Mouse (Mus musculus): ENCODE measurements at regions not wholly inside any gene's neighbourhood (a gene's known extent, or its start where the extent isn't known, plus 50 kb on each side); places are given as distances from the start of the nearest gene placed in this dataset.

DNA sequence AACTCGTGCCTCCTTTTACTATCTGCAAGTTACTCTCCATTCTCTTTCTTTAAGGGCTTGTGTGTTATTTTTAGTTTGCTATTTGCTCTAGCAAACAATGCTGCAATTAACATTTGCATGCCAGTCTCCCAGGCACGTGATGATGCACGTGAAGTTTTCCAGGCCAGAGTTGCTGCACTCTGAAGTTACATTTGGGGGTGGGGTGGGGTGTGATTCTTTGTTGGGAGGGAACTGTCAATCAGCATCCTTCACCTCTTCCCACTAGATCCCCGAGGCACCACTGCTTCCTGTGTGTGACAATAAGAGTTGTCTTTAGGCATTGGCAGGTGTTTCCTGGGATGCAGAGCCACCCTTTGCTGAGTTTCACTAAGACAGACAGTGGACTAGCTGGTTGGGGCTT lies 90.6 kb upstream of the Mkln1 start:
- in situ Hi-C loops (cut with MboI; ENCODE audit: low pct_unique_long_range_greater_than_20kb in 1 of 2, low sequenced_read_pairs in 2 of 2, unreplicated experiment in 1 of 2) = no loop called here

DNA sequence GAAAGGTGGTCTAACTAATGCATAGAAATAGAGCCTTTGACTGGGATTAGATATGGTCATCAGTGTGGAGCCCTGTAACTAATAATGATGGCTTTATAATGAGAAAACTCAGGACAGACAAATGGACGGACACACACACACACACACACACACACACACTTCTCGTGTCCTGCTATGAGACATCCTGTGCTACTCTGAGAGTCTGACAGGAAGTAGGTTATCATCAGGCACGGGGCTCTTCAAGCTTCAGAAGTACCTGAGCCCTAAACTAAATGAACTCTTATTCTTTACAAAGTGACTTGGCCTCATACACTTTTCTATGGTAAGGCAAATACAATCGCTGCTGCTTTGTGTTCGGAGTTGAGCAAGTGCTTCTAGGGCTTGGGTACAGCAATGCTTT lies 87.9 kb upstream of the Mkln1 start:
- in situ Hi-C loops (cut with MboI; ENCODE audit: low pct_unique_long_range_greater_than_20kb in 1 of 2, low sequenced_read_pairs in 2 of 2, unreplicated experiment in 1 of 2) = no loop called here

DNA sequence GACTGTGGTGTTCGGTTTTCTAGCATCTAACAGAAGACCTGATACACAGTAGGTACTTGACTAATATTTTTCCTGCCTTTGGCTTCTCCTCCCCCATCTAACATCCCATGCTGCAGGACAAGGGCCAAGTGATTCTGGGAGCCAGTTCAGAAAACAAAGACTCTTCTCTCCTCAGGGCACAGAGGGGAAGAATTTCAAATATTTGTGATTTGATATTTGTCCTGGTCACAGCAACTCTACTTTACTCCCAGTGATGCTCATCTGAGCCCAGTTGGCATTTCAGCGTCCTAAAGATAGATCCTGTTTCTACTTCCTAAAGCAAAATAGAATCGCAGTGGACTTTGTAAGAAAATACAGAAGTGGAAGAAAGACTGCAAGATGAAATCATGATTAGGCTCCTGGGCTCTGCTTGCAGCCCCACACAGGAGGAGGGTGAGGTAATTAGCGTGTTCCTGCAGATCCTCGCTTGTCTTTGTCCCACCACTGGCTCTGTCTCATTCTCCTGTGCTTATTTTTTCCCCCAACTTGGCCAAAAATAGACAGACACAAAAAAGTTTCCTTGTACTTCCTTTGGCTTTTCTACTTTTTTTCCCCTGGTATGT lies 84.6 kb upstream of the Mkln1 start:
- in situ Hi-C loops (cut with MboI; ENCODE audit: low pct_unique_long_range_greater_than_20kb in 1 of 2, low sequenced_read_pairs in 2 of 2, unreplicated experiment in 1 of 2) = no loop called here

GRCm38 (mm10) chr6:31317741-31318225 lies 80.8 kb upstream of the Mkln1 start:
- in situ Hi-C loops (cut with MboI; ENCODE audit: low pct_unique_long_range_greater_than_20kb in 1 of 2, low sequenced_read_pairs in 2 of 2, unreplicated experiment in 1 of 2) = no loop called here

DNA sequence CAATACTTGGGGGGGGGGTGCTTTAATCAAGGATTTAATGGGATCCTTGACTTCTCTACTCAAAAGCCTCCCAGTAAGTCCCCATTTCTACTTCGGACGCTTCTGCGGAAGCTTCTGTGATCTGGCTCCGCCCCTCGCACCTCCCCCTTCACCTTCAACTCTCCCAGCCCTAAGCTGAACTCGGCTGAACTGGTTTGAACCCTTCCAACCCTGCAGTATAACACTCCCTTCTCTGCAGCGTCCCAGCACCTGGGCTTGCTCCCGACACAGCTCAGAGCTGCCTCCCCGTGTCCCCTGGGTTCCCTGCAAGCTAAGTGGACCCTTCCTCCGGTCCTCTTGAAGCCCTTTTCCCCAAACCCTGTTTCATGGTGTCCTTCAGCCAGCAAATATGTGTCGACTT lies 80.0 kb upstream of the Mkln1 start:
- in situ Hi-C loops (cut with MboI; ENCODE audit: low pct_unique_long_range_greater_than_20kb in 1 of 2, low sequenced_read_pairs in 2 of 2, unreplicated experiment in 1 of 2) = no loop called here

DNA sequence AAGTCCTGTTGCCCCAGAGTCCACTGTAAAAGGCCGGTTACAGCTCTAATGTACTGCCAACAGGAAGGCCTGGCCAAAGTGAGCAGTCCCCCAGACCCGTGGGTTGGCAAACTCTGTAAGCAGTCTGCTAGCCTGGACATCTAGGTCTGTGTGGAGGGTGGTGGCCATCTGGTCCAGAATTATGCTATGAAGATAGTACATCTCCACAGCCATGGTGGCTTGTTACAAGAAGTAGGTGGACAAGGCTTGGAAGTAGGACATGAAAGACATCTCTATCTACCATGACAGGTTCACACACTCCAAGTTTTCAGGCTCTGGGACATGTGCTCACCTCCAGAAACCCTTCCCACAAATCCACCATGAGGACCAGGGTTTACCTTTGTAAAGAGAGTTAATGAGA lies 79.1 kb upstream of the Mkln1 start:
- in situ Hi-C loops (cut with MboI; ENCODE audit: low pct_unique_long_range_greater_than_20kb in 1 of 2, low sequenced_read_pairs in 2 of 2, unreplicated experiment in 1 of 2) = no loop called here

DNA sequence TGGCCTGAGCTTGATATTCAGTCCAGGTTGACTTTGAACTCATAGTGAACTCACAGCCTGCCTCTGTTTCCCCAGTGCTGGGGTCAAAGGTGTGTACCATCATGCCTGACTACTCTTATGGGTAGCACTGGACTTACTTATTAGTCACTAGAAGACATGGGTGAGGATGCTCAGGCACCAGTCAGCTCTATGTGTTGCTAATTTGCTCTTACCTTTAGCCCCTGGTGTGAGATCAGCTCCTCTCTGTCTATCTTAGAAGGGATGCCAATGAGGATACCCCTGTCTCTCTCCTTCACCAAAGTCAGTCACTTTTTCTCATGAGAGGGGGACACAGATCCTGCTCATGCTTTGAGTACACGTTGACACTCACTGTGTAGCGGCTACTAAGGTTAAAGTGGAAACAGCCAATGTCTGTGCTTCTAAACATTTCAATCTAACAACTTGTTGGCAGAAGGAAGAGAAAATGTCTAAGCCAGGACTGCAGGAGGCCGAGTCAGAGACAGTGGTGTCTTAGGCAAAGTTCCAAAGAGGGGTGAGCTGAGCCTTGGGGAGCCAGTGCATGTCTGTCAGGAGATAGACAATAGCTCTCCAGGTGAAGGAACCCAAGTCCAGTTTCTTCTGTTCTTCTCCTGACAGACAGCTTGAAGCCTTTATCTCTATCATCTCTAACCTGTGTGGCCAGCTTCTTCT lies 78.2 kb upstream of the Mkln1 start:
- in situ Hi-C loops (cut with MboI; ENCODE audit: low pct_unique_long_range_greater_than_20kb in 1 of 2, low sequenced_read_pairs in 2 of 2, unreplicated experiment in 1 of 2) = no loop called here

GRCm38 (mm10) chr6:31321066-31321846 lies 77.3 kb upstream of the Mkln1 start:
- in situ Hi-C loops (cut with MboI; ENCODE audit: low pct_unique_long_range_greater_than_20kb in 1 of 2, low sequenced_read_pairs in 2 of 2, unreplicated experiment in 1 of 2) = no loop called here

GRCm38 (mm10) chr6:31321902-31322301 lies 76.6 kb upstream of the Mkln1 start:
- in situ Hi-C loops (cut with MboI; ENCODE audit: low pct_unique_long_range_greater_than_20kb in 1 of 2, low sequenced_read_pairs in 2 of 2, unreplicated experiment in 1 of 2) = no loop called here

DNA sequence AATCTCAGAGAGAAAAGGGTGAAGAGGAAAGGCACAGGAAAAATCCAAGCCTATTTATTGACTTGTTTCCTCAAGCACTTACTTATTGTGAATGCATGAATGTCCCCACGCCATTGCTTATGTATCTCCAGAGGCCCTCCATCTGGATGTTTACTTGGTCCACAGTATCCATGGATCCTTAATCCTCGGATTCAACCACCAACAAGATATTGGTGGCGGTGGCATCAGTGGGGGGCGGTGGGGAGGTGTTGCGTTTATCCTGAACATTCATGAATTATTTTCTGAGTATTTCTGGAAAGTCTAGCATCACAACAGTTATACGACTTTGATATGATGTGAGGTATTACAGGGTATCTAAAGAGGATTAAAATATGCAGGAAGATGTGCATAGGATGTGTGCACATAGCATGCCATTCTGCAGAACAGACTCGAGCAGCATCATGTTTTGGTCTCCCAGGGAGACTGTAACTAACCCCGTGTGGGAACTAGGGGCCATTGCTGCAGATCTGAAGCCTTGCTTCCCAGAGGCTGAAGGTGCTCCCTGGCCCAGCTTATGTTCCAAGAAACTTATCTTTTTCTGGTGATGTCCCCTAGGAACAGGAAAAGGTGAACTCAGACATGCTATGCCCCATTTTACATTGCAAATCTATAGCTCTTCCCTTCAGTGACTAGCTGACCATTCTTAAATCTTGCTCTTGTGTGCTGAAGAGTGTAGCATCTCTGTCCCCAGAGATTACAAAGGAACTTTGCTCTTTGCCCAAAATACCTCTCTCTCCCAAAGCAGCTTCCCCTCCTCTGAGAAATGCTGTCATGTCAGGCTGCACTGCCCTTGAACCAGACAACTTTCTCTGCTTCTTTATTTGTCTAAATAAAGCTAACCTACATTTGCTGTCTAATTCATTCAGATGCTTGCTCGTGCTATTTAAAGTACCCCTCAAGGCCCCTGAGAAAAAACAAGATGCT lies 75.0 kb upstream of the Mkln1 start:
- in situ Hi-C loops (cut with MboI; ENCODE audit: low pct_unique_long_range_greater_than_20kb in 1 of 2, low sequenced_read_pairs in 2 of 2, unreplicated experiment in 1 of 2) = no loop called here

GRCm38 (mm10) chr6:31324717-31325116 lies 73.8 kb upstream of the Mkln1 start:
- in situ Hi-C loops (cut with MboI; ENCODE audit: low pct_unique_long_range_greater_than_20kb in 1 of 2, low sequenced_read_pairs in 2 of 2, unreplicated experiment in 1 of 2) = no loop called here

DNA sequence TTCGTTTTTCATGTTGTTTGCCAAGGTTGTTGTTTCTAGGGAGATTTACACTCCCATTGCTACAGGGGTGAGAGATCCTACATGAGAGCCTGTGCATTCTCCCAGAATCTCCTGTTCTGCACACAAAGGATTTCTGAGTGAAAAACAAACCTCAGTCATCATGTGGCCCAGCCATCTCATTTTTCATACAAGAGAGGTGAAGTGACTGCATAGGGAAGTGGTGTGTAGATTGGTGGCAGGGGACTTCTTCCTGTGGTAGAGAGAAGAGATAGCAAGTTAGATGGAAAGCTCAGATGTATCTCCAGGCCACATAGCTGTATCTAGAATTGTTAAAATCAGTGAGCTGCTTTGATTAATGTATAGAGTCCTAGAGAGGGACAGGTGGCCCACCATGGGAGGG lies 72.9 kb upstream of the Mkln1 start:
- in situ Hi-C loops (cut with MboI; ENCODE audit: low pct_unique_long_range_greater_than_20kb in 1 of 2, low sequenced_read_pairs in 2 of 2, unreplicated experiment in 1 of 2) = no loop called here

DNA sequence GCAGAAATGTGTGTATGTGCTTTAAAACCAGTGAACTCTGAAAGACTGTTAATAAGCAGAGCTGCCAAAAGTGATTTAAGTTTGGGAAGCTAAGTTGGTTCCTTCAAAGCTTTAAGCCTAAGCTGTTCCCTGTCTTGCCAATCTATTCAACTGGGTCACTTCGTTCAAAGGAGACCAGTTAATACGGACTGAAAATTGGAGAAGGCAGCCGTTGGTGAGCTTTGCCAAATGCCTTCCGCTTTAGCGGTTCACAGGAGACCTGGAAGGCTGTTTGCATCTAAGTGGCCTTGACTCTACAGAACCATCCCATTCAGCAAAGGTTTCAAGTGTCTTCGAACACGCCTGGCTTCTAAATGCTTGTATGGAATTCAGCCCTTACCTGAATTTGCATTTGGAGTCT lies 68.2 kb upstream of the Mkln1 start:
- in situ Hi-C loops (cut with MboI; ENCODE audit: low pct_unique_long_range_greater_than_20kb in 1 of 2, low sequenced_read_pairs in 2 of 2, unreplicated experiment in 1 of 2) = no loop called here

DNA sequence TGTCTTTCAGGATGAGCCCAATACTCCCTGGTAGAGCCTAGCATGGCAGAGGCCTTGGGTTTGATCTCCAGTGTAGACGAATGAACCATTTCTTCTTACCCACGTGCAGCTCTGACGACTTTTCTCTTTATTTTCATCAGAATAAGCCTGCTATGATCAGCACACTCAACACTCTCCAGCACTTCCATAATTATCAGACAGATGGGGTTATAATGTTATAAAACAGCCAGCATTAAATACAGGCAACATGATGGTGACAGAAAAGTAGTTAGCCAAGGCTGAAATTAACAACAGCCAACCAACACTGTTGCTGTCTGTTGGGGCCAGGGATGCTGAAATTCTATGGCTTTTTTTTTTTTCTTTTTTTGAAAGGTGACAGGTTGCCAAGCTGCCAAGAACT lies 67.7 kb upstream of the Mkln1 start:
- in situ Hi-C loops (cut with MboI; ENCODE audit: low pct_unique_long_range_greater_than_20kb in 1 of 2, low sequenced_read_pairs in 2 of 2, unreplicated experiment in 1 of 2) = no loop called here

DNA sequence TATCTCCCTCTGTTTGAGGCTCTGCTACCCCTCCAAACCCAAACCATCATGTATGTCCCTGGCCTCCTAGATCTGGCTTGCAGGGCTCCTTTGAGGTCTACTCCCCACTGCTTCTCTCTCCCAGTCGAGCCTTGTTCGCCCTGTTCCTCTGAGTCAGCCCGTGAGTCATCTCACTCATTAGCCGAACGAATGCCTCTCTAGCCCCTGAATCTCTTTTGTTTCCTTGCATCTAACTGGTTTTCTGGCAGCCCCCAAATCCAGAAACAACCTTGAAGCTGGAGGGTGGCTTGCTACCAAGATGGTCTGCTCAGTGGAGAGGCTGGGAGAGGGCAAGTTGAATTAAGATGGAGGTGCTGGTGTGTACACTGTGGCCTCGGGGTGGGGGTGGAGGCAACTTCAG lies 66.3 kb upstream of the Mkln1 start:
- in situ Hi-C loops (cut with MboI; ENCODE audit: low pct_unique_long_range_greater_than_20kb in 1 of 2, low sequenced_read_pairs in 2 of 2, unreplicated experiment in 1 of 2) = no loop called here

GRCm38 (mm10) chr6:31332714-31333113 lies 65.8 kb upstream of the Mkln1 start:
- in situ Hi-C loops (cut with MboI; ENCODE audit: low pct_unique_long_range_greater_than_20kb in 1 of 2, low sequenced_read_pairs in 2 of 2, unreplicated experiment in 1 of 2) = no loop called here

DNA sequence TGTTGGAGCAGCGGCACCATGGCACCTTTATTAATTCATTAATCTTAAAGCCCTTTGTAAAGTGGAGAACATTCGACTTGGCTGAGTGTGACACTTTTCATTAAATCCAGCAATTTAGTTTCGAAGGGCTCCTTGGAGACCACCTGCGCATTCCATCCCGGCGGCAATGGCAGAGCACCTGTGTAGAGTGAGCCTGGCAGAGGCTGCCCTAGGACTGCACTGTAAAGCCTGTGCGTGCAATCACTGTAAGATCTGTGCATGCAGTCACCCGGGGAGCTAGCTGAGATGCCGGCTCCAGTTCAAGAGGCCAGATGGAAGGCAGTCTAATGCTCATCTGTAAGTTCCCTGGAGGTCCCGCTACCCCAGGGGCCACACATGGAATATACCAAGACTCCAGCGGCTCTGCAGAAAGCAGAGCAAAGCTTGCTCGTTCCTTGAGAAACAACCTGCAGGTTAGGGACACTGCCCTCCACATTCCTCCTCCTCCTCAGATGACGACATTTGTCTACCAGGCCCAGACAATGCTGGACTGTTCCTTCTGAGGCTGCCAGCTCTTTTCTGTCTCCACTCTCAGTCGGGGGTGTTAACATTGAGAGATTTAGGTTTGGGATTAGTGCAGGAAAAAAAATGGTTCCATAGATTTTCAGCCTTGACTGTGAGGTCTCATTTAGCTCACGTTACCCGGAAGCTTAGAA lies 65.2 kb upstream of the Mkln1 start:
- in situ Hi-C loops (cut with MboI; ENCODE audit: low pct_unique_long_range_greater_than_20kb in 1 of 2, low sequenced_read_pairs in 2 of 2, unreplicated experiment in 1 of 2) = no loop called here

DNA sequence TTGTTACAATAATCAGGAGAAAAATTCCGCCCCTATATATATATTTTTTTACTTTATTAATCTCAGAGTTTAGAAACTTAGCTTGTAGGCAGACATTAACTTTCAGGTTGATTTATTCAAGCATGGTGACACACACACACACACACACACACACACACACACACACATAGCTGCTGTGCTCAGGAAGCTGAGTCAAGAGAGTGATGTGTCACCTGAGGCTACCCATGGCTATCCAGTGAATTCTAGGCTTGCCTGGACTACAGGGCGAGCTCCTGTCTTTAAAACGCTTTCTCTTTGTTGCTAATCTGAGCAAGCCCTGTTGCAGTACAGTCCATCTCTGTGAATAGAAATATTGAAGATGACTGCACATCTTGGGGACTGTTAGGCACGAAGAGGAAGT lies 64.4 kb upstream of the Mkln1 start:
- in situ Hi-C loops (cut with MboI; ENCODE audit: low pct_unique_long_range_greater_than_20kb in 1 of 2, low sequenced_read_pairs in 2 of 2, unreplicated experiment in 1 of 2) = no loop called here

All from mouse embryonic stem cell (cell line).